Mouse (Mus musculus): ENCODE measurements at regions not wholly inside any gene's neighbourhood (a gene's known extent, or its start where the extent isn't known, plus 50 kb on each side); places are given as distances from the start of the nearest gene placed in this dataset.

DNA sequence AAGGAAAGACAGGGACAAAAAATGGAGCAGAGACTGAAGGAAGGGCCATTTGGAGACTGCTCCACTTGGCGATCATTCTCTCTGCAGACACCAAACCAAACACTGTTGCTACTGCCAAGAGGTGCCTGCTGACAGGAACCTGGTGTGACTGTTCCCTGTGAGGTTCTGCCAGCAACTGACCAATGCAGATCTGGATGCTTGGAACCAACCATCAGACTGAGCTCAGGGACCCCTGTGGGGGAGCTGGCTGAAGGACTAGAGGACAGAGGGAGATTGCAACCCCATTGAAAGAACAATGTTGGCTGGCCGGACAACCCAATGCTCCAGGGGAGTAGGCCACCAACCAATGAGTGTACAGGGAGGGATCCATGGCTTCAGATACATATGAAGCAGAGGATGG, 139.2 kb upstream of the Cep126 start:
- DNase-seq (ENCODE audit: low spot score in 2 of 2), result no peak

DNA sequence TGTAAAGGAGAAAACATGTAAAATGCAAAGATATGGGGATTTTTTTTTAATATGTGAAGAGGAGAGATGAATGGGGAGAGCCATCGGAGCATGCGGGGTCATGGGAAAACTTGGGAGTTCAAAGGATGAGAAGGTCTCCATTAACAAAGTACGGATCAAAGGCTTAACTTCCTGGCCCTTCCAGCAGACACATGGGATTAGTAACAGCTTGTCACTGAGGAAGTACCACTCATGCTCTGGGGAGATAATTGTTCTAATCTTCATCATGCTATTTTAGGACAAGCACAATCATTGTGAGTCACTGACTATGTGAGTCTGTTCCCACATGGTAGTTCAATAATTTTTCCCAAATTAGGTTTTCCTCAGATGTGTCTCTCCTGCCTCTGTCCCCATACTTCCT, 115.4 kb upstream of the Cep126 start:
- DNase-seq (ENCODE audit: low spot score in 2 of 2), result no peak

DNA sequence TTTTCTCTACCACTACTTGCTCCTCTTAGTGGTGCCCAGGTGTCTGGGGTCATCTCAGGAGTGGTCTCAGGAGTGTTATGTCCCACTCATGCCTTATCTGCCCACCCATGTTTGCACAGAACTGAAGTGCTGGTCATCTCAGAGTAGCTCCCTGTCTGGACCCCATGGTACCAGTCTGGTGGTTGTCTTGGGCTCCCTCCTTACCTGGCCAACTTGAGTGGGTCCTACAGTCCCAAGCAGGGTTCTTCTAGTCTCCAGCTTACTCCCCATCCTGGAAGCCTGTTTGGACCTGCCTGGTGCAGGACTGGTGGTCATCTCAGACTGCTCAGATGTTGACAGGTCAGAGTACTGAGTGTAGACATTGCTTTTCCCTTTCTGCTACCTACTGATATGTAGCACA, 94.0 kb upstream of the Cep126 start:
- no peak for DNase-seq (ENCODE audit: low spot score in 2 of 2)

DNA sequence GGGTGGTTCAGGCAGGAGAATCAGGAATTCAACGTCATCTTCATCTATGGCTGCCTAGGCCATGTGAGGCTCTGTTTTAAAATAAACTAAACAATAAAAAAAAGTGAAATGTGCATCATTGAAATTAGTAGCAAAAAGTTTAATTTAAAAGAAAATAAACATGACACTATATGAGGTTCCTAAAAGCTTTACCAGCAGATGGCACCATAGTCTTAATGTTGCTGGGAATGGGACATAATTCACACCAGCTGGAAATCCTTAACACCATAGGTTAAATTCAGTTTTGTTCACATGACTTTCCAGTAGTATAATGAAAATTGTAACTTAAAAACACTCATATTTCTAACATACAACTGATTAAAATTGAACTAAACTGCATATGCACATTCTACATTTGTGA, 92.3 kb upstream of the Cep126 start:
- no peak for DNase-seq (ENCODE audit: low spot score in 2 of 2)

DNA sequence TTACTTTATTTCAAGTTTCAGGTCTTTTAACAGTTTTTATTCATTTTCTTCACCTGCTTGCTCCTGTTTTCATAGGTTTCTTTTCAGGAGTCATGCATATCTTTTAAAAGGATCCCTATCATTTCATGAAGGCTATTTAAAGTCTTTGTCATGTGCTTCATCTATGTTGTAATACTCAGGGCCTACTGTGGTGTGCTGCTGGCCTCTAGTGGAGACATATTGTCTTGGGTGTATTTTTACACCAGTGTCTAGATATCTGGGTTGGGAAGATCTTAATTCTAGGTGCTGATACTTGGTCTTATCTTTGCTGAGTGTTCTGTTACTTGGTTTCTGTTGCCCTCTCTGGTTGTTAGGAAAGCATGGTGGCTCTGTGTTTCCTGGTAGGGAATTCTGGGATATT, 74.8 kb upstream of the Cep126 start:
- DNase-seq (ENCODE audit: low spot score in 2 of 2), result peak in 1 of 2 experiments; percentile 4

DNA sequence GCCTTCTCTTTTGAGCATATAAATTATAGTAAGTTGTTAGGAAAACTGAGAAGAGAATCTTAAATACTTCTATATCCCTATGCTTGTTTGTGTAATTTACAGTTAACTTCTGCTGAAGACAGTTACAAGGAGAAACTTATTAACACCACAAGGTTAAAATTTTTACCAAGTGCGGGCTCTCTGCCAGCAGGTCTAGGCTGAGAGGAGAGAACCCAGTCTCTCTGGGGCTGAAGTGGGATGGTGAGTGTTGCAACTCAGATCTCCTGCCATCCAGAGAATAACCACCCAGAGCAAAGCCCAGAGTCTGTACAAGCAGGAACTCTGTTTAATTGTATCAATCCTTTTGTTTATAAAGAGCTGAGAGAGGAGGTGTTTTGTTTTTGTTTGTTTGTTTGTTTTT, 51.3 kb upstream of the Cep126 start:
- no peak for DNase-seq (ENCODE audit: low spot score in 2 of 2)
